Mouse (Mus musculus): ENCODE measurements around the gene Disp1.

Gene Disp1

GRCm38 (mm10) chr1:183127246-183127645 lies 94.1 kb downstream of the Disp1 start:
- no peak for DNase-seq (ENCODE audit: low spot score)

GRCm38 (mm10) chr1:183123725-183124124 lies 97.6 kb downstream of the Disp1 start:
- no peak for DNase-seq (ENCODE audit: low spot score)

GRCm38 (mm10) chr1:183120341-183120923 lies 100.9 kb downstream of the Disp1 start:
- no peak for DNase-seq (ENCODE audit: low spot score)

GRCm38 (mm10) chr1:183117827-183118825 lies 103.2 kb downstream of the Disp1 start:
- DNase-seq (ENCODE audit: low spot score) = no peak

GRCm38 (mm10) chr1:183116946-183117826 lies 104.1 kb downstream of the Disp1 start:
- no peak for DNase-seq (ENCODE audit: low spot score)

GRCm38 (mm10) chr1:183116441-183116840 lies 104.9 kb downstream of the Disp1 start:
- DNase-seq (ENCODE audit: low spot score) = no peak

- DNase-seq (ENCODE audit: low spot score) = no peak
Observed at GRCm38 (mm10) chr1:183115076-183115475, 106.2 kb downstream of the Disp1 start.

GRCm38 (mm10) chr1:183114554-183114953 lies 106.8 kb downstream of the Disp1 start:
- no peak for DNase-seq (ENCODE audit: low spot score)

GRCm38 (mm10) chr1:183113546-183113945 lies 107.8 kb downstream of the Disp1 start:
- DNase-seq (ENCODE audit: low spot score) = no peak

GRCm38 (mm10) chr1:183107476-183107875 lies 113.8 kb downstream of the Disp1 start:
- DNase-seq (ENCODE audit: low spot score) = no peak

GRCm38 (mm10) chr1:183104696-183105095 lies 116.6 kb downstream of the Disp1 start:
- no peak for DNase-seq (ENCODE audit: low spot score)

- no peak for DNase-seq (ENCODE audit: low spot score)
Observed at GRCm38 (mm10) chr1:183102775-183103174, 118.5 kb downstream of the Disp1 start.

GRCm38 (mm10) chr1:183102153-183102552 lies 119.2 kb downstream of the Disp1 start:
- no peak for DNase-seq (ENCODE audit: low spot score)

GRCm38 (mm10) chr1:183101371-183101770 lies 120.0 kb downstream of the Disp1 start:
- no peak for DNase-seq (ENCODE audit: low spot score)

GRCm38 (mm10) chr1:183100245-183100644 lies 121.1 kb downstream of the Disp1 start:
- DNase-seq (ENCODE audit: low spot score) = no peak

GRCm38 (mm10) chr1:183099686-183100085 lies 121.6 kb downstream of the Disp1 start:
- no peak for DNase-seq (ENCODE audit: low spot score)

- DNase-seq (ENCODE audit: low spot score) = no peak
Observed at GRCm38 (mm10) chr1:183097606-183098005, 123.7 kb downstream of the Disp1 start.

GRCm38 (mm10) chr1:183095454-183096088 lies 125.8 kb downstream of the Disp1 start:
- DNase-seq (ENCODE audit: low spot score) = no peak

GRCm38 (mm10) chr1:183092296-183092695 lies 129.0 kb downstream of the Disp1 start:
- no peak for DNase-seq (ENCODE audit: low spot score)

GRCm38 (mm10) chr1:183091203-183091602 lies 130.1 kb downstream of the Disp1 start:
- no peak for DNase-seq (ENCODE audit: low spot score)

- no peak for DNase-seq (ENCODE audit: low spot score)
Observed at GRCm38 (mm10) chr1:183088661-183089060, 132.7 kb downstream of the Disp1 start.

- DNase-seq (ENCODE audit: low spot score) = no peak
Observed at GRCm38 (mm10) chr1:183086843-183087242, 134.5 kb downstream of the Disp1 start.

Data from adipocyte (in vitro differentiated cells).